Mouse (Mus musculus) layer of hippocampus, adult 11-12 months (tissue): ENCODE measurements around the gene Psme3.
"Not testable (repeated sequence)": the region's sequence is repeated elsewhere in the genome, so short reads cannot be mapped to it uniquely, and the experiment has no call there.

ENCODE experiments used
- DNase-seq: peaks from one replicate; pipeline ENCODE4 v3.0.0; 2022; ENCODE audit warnings: low spot score

The Psme3 gene

GRCm38 (mm10) chr11:101312150-101312549 lies 3.9 kb upstream of the Psme3 start:
- no peak for DNase-seq

- DNase-seq = no peak
These were observed 1.4 kb upstream of the Psme3 start for GRCm38 (mm10) chr11:101314567-101314966.

- no peak for DNase-seq
These were observed 847 bp upstream of the Psme3 start for GRCm38 (mm10) chr11:101315082-101315650.

GRCm38 (mm10) chr11:101316501-101316917 lies 496 bp downstream of the Psme3 start:
- DNase-seq = no peak

- peak; percentile 80 for DNase-seq
These were observed 7.6 kb downstream of the Psme3 start for GRCm38 (mm10) chr11:101323609-101324008.

GRCm38 (mm10) chr11:101324763-101325162 lies 8.8 kb downstream of the Psme3 start, which contains the start of gene Aoc2:
Aoc2 (plus strand) TSS chr11:101325063.
- DNase-seq = no peak

- not testable (repeated sequence) for DNase-seq
These were observed 9.2 kb downstream of the Psme3 start for GRCm38 (mm10) chr11:101325201-101325600.

GRCm38 (mm10) chr11:101326147-101326546 lies 10.1 kb downstream of the Psme3 start:
- no peak for DNase-seq

- DNase-seq = no peak
These were observed 11.3 kb downstream of the Psme3 start for GRCm38 (mm10) chr11:101327311-101327710.

GRCm38 (mm10) chr11:101328941-101329635 lies 13.1 kb downstream of the Psme3 start:
- peak; percentile 39 for DNase-seq

GRCm38 (mm10) chr11:101330371-101330924 lies 14.4 kb downstream of the Psme3 start, which contains the start of gene Aoc3:
Aoc3 (plus strand) TSS chr11:101330605.
- DNase-seq = no peak

- not testable (repeated sequence) for DNase-seq
These were observed 14.9 kb downstream of the Psme3 start for GRCm38 (mm10) chr11:101330961-101331360.

- no peak for DNase-seq
These were observed 16.5 kb downstream of the Psme3 start for GRCm38 (mm10) chr11:101332537-101332936.

GRCm38 (mm10) chr11:101334023-101334422 lies 18.0 kb downstream of the Psme3 start:
- no peak for DNase-seq

GRCm38 (mm10) chr11:101334516-101334915 lies 18.5 kb downstream of the Psme3 start:
- no peak for DNase-seq

GRCm38 (mm10) chr11:101335685-101336084 lies 19.7 kb downstream of the Psme3 start:
- DNase-seq = no peak

- DNase-seq = no peak
These were observed 22.2 kb downstream of the Psme3 start for GRCm38 (mm10) chr11:101338123-101338760.

GRCm38 (mm10) chr11:101347083-101347775 lies 31.2 kb downstream of the Psme3 start:
- DNase-seq = no peak

GRCm38 (mm10) chr11:101348774-101349173 lies 32.8 kb downstream of the Psme3 start:
- no peak for DNase-seq

- DNase-seq = no peak
These were observed 33.2 kb downstream of the Psme3 start for GRCm38 (mm10) chr11:101349216-101349615.

GRCm38 (mm10) chr11:101351100-101351720 lies 35.2 kb downstream of the Psme3 start:
- DNase-seq = no peak

- no peak for DNase-seq
These were observed 35.7 kb downstream of the Psme3 start for GRCm38 (mm10) chr11:101351721-101352111.
